Mouse (Mus musculus) liver, embryonic 11.5 days (tissue): ENCODE measurements around the gene Abhd17c. TPM values are rescaled to one million over a fixed set of nuclear protein-coding genes. Genes with fewer than 3 reads are reported as not detected.

Experiments used
- ATAC-seq: fragments of 200-750 bp; cut with Nextera tagmentation; replicated peaks from 2 replicates; pipeline ENCODE4 v1.8.0; 2017; ENCODE audit warnings: moderate number of reproducible peaks, mild to moderate bottlenecking, moderate TSS enrichment, moderate library complexity; ENCODE audit not compliant: low FRiP score
- DNase-seq: peaks from one replicate; pipeline ENCODE4 v3.0.0-alpha.2; 2017; ENCODE audit warnings: low spot score
- H3K27ac ChIP-seq: fragments of 300-500 bp; sonication (generic); 2 replicates; pipeline ENCODE4 v1.5.1; 2014; ENCODE audit warnings: mild to moderate bottlenecking, low read depth, low read length, control low read depth
- H3K27me3 ChIP-seq: fragments of 300-500 bp; sonication (generic); replicated peaks from 2 replicates; pipeline ENCODE4 v1.6.1; 2014; ENCODE audit warnings: low read length, mixed read lengths; ENCODE audit not compliant: control insufficient read depth, insufficient read depth
- H3K36me3 ChIP-seq: fragments of 300-500 bp; sonication (generic); 2 replicates; pipeline ENCODE4 v1.6.1; 2014; ENCODE audit warnings: mild to moderate bottlenecking, low read length, moderate library complexity, mixed read lengths; ENCODE audit not compliant: control insufficient read depth, insufficient read depth
- H3K4me1 ChIP-seq: fragments of 300-500 bp; sonication (generic); replicated peaks from 2 replicates; pipeline ENCODE4 v1.6.1; 2014; ENCODE audit warnings: low read length, mixed read lengths; ENCODE audit not compliant: control insufficient read depth, insufficient read depth
- H3K4me2 ChIP-seq: fragments of 300-500 bp; sonication (generic); 2 replicates; pipeline ENCODE4 v1.6.1; 2014; ENCODE audit warnings: mild to moderate bottlenecking, control low read depth, moderate library complexity
- H3K4me3 ChIP-seq: fragments of 300-500 bp; sonication (generic); 2 replicates; pipeline ENCODE4 v1.5.1; 2014; ENCODE audit warnings: low read depth, low read length, control low read depth
- H3K9ac ChIP-seq: fragments of 300-500 bp; sonication (generic); 2 replicates; pipeline ENCODE4 v1.6.1; 2014; ENCODE audit warnings: low read depth, low read length, control low read depth
- H3K9me3 ChIP-seq: fragments of 300-500 bp; sonication (generic); 2 replicates; pipeline ENCODE4 v1.6.1; 2016; ENCODE audit warnings: low read length, inconsistent platforms, mixed read lengths; ENCODE audit not compliant: control insufficient read depth
- WGBS: fragments of 180-500 bp; shearing (Covaris S2); extraction: QIAGEN DNeasy Blood & Tissue Kit; methylation state at CpG from one replicate; pipeline ENCODE4 v1.1.7; 2014; 5-methylcytosine and 5-hydroxymethylcytosine counted together
- polyA plus RNA-seq: library from polyadenylated mRNA; unstranded; fragments of >200 nt; fragmentation: Nextera tagmentation; extraction: Ambion mirVana; gene quantifications from 2 replicates; pipeline ENCODE4 v1.2.1, GENCODE M21; 2014

The Abhd17c gene
- polyA plus RNA-seq, 1 experiment from 2014 or later = 41.3 TPM

DNA sequence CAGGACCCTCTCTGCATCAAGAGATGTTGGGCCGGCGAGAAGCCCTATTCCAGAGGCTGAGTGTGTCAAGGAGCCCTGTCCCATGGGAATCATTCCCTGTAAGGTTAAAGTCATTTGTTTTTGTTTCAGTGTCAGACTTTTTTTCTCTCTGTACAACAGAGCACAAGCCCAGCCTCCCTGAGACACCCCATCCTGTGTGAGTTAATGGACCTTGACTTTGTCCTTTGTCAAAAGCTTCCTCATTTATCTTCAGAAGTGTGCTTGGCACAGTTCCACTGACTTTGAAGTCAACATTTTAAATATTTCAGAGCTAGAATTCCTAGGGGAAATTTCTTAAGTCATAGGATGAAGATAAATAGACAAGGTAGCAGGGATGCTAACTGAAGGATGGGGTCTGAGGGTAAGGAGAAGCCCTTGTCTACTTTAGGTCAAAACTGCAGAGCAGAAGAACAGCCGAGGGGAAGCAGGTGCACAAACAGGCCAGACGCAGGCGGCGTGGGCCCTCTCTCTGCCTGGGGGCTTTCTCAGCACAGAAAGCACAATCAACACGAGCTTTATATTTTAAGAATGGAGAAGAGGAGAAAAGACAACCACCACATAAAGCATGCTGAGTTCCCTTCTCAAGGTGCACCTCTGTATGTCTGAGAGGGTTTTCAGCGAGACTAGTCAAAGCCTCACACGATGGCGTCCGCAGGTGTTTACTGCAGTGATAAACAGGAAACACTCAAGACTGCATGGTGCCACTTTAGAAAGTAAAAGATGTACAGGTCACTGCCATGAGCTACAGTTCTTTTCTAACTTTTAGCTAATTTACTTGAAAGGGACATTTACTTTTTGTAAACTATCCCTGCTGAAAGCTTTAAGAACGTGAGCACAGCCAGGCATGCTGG, 32.2 kb downstream of the Abhd17c start:
- DNase-seq (no peak), ATAC-seq (no peak)
- Histone ChIP-seq H3K4me1 (peaks cover 27% of the 10 kb centered on the region), H3K4me3 (no peak overlapping the region), H3K27ac (no peak overlapping the region), H3K36me3 (no peaks in the 10 kb centered on the region), H3K9me3 (no peaks in the 10 kb centered on the region), H3K27me3 (no peaks in the 10 kb centered on the region), H3K4me2 (no peak overlapping the region), H3K9ac (no peak overlapping the region)
- 78% methylated on average over 12 of the region's 12 CpGs for WGBS

DNA sequence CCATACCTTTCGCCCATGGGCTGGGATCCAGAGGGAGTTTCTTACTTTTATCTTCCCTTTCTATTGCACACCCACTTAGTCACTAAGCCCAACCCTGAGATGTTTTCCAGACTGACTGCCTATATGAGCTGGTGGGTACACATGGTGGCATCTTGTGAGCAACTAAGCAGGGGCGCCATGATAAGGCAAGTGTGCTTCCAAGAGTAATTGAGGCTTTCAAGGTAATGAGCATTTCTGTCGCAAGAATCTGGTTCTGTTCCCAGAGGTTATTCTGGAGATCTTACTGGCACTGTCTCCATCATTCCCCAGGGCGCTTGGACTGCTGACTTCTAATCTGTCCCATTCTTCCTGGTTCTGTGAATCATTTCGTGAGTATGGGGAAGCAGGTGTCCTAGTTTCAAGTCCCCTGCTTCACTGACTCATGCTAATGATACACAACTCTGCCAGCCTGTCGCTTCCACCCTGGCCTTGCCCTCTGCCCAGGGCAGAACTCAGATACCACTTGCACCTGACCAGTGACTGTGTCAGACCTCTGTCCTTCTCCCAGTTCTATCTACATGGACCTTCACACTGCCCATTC, 34.1 kb downstream of the Abhd17c start:
- Histone ChIP-seq H3K9me3 (no peaks in the 10 kb centered on the region), H3K27me3 (no peaks in the 10 kb centered on the region), H3K4me1 (peaks cover 24% of the 10 kb centered on the region), H3K36me3 (peaks cover 4% of the 10 kb centered on the region; the same call in 1 of the 2 replicates), H3K4me3 (no peak overlapping the region), H3K9ac (no peak overlapping the region), H3K4me2 (no peak overlapping the region), H3K27ac (no peak overlapping the region)
- DNase-seq (no peak), ATAC-seq (no peak)
- 85% methylated on average over 6 of the region's 6 CpGs for WGBS

DNA sequence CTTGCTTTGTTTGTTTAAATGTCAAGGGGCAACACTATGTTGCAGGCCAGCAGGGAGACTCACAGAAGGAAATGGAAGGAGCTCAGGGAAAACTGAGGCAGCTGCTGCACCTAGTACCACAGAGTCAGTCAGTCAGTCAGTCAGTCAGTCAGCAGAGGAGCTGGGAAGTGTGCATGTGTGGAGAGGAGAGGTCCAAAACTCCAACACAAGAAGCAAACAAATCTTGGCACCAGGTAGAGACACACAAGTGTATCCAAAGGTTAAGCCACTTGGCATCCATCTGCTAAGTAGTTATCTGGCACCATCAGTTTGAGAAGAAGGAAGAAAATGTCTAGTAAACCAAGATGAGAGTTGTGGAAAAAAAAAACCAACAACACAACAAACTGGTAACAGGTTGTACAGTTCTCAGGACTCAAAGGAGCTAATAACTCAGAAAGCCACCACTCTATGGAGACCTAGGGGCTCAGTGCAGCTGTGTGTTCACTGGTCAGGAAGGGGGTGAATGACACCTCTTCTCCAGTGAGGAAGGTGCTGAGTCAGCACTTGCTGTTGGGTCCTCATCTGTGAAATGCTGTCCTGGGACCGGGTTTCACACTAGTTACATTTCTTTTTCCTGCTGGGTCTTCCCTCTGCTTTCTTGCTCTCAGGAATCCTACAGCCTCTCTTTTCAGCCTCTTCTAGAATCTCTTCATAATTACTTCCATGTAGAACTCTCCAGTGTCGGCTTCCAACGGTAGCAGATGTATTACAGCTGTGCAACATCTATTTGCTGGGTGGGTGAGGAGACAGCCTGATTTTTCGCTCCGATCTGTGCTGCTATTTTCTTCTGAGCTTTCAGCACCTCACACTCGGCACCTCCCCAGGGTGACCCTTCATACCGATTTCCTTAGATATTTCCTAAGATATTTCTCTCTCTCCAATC, 34.8 kb downstream of the Abhd17c start:
- WGBS = 82% methylated on average over 7 of the region's 7 CpGs
- Histone ChIP-seq H3K9ac (no peak overlapping the region), H3K27me3 (no peaks in the 10 kb centered on the region), H3K4me3 (no peak overlapping the region), H3K9me3 (no peaks in the 10 kb centered on the region), H3K4me2 (no peak overlapping the region), H3K36me3 (peaks cover 5% of the 10 kb centered on the region; the same call in 1 of the 2 replicates), H3K27ac (no peak overlapping the region), H3K4me1 (peaks cover 17% of the 10 kb centered on the region)
- no peak for DNase-seq
- ATAC-seq = no peak

DNA sequence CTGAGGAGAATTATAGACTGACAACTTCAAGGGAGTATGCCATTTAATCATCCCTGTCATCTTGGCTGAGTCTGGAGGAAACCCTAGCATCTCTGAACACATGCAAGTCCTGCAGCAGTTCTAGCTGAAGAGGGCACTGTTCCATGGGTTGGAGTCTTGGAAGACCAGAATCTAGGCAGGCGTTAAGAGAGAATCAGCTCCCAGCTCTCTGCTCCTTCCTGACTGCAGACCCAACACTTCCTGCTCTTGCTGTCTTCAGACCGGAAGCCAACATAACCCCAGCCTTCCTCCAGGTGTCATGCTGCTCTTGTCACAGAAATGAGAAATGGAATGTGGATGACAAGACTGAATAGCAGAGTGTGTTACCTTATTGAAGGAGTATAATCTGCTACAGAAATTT, 36.3 kb downstream of the Abhd17c start:
- no peak for ATAC-seq
- Histone ChIP-seq H3K4me3 (no peak overlapping the region), H3K36me3 (peaks cover 5% of the 10 kb centered on the region; the same call in 1 of the 2 replicates), H3K4me2 (no peak overlapping the region), H3K27me3 (no peaks in the 10 kb centered on the region), H3K9ac (no peak overlapping the region), H3K27ac (no peak overlapping the region), H3K4me1 (peaks cover 7% of the 10 kb centered on the region), H3K9me3 (no peaks in the 10 kb centered on the region)
- DNase-seq = no peak
- WGBS = 55% methylated on average over 2 of the region's 2 CpGs

DNA sequence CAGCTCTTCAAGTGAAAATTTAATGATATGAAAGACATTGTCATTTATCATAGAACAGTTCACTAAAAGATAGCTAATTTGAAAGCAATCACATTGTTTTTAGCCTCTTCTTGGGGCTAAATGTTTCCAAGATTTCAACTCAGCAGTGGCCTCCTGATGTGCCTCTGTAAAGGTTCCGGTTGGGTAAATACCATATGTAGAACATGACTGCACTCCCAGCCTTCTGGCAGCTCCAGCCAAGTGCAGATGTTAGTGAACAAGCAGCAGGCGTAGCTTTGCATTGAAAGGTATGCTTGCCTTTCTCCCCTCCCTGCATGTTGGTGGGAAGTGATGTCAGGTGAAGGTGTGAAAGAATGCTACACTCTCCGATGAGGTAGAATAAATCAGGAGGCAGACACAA, 36.9 kb downstream of the Abhd17c start:
- ATAC-seq = no peak
- Histone ChIP-seq H3K9ac (no peak overlapping the region), H3K9me3 (no peaks in the 10 kb centered on the region), H3K4me3 (no peak overlapping the region), H3K4me1 (peaks cover 3% of the 10 kb centered on the region), H3K4me2 (no peak overlapping the region), H3K36me3 (peaks cover 5% of the 10 kb centered on the region; the same call in 1 of the 2 replicates), H3K27me3 (no peaks in the 10 kb centered on the region), H3K27ac (no peak overlapping the region)
- WGBS = 87% methylated on average over 3 of the region's 3 CpGs
- no peak for DNase-seq

DNA sequence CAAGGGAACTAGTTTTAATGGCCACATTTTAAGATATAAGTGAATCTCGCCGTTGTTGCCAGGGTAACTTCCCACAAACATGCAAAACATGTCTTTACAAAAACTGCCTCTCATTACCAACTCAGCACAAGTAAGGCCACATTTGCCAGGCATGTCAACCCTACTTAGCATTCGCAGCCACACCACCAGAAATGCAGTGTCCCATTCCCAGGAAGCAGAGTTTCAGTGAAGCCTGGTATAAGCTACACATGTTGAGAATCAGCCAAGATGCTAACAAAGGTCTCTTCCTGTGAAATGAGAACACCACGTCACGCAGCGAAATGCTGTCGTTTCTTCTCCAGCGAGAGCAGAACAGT, 38.7 kb downstream of the Abhd17c start:
- WGBS = 93% methylated on average over 8 of the region's 8 CpGs
- peaks cover 2% of the 10 kb centered on the region; the same call in 1 of the 2 replicates for H3K4me1 ChIP-seq

DNA sequence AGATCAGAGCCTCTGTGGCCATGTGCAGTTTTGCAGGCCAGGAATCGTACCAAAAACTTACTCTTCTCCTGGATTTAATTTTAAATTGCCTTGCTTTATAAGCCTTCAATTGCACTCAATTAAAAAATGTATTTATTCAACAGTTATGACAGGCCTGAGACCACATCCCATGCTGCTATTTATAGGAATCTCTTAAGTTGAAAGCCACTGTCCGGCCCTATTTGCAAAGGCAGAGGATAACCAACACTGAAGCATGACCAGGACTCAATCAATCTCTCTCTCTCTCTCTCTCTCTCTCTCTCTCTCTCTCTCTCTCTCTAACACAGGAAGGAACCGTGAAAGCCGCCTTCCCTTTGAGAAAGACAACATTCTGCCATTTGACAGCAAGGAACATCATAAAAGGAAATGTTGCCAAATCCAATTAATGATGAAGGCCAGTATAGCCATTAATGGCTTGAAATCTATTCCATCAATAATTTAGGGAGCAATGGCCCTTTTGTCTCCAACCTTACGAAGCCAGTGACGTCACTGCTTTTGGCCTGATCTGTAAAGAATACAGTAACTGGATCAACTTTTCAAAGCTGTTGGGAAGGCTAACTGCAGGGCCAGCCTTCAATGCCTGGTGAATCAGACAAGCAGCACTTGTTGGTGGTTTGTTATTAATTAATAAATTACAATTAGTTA, 39.2 kb downstream of the Abhd17c start:
- Histone ChIP-seq H3K4me2 (no peak overlapping the region), H3K27me3 (no peaks in the 10 kb centered on the region), H3K36me3 (peaks cover 5% of the 10 kb centered on the region; the same call in 1 of the 2 replicates), H3K4me1 (peaks cover 2% of the 10 kb centered on the region; the same call in 1 of the 2 replicates), H3K27ac (no peak overlapping the region), H3K4me3 (no peak overlapping the region), H3K9ac (no peak overlapping the region), H3K9me3 (no peaks in the 10 kb centered on the region)
- no peak for ATAC-seq
- no peak for DNase-seq
- WGBS = 82% methylated on average over 6 of the region's 6 CpGs

More for the DNA sequence above, 38.7 kb downstream of the Abhd17c start:
- Histone ChIP-seq H3K27ac (no peak overlapping the region), H3K9me3 (no peaks in the 10 kb centered on the region), H3K4me3 (no peak overlapping the region), H3K4me2 (no peak overlapping the region), H3K36me3 (peaks cover 5% of the 10 kb centered on the region; the same call in 1 of the 2 replicates), H3K9ac (no peak overlapping the region), H3K27me3 (no peaks in the 10 kb centered on the region)
- DNase-seq (no peak), ATAC-seq (no peak)
